Mouse (Mus musculus): Measurements from ENCODE around the gene Rpa2. TPM values are rescaled to one million over a fixed set of nuclear protein-coding genes. Genes with fewer than 3 reads are reported as not detected.

Gene Rpa2
- total RNA-seq, 2 experiments from 2014 or later, result 10.3 to 12.5 TPM

DNA sequence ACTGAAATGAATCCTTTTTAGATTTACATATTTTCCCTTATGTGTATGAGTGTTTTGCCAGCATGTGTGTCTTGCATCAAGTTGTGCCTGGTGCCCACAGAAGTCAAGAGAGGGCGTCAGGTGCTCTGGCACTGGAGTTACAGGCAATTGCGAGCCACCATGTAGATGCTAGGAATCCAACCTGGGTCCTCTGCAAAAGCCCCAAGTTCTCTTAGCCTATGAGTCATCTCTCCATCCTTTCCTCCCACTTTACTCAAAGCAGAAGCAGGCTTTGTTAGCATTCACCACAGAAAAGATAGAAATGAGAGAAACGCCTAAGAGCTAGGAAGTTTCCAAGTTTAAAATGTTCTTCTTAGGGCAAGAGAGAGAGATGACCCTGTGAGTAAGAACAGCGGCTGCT, 31.7 kb downstream of the Rpa2 start:
- DNase-seq (ENCODE audit: low spot score), result no peak
- intact Hi-C loops (cut with DNase I), result no loop called here

DNA sequence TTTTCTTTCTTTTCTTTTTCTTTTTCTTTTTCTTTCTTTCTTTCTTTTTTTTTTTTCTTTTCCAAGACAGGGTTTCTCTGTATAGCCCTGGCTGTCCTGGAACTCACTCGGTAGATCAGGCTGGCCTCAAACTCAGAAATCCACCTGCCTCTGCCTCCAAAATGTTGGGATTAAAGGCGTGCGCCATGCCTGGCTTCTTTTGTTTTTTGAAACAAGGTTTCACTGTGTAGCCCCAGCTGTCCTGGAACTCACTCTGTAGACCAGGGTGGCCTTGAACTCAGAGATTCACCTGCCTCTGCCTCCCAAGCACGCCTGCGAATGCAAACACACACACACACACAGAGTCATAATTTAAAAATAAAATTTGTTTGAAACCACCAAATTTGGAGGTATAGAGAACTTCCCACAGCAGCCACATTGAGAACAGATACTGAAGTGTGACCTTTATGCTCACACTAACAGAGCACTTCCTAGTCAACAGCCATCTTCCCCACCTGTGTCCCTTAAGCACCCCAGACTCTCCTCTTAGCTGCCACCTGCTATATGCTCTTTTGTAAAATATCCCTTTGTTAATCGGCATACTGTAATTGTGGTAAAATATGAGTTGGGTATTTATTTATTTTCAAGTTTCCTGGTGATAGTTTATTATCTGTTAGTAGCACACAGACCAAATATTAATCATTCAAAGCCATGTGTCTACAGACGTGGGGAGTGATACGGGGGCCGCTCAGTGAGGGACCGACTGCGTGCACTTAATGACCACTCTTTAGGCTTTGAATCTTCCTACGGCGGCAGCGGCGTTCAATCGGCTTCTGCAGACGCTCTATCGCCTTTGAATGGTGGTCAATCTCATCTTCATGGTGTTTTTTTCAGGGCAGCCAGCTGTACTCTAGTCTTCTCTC, 33.3 kb downstream of the Rpa2 start:
- intact Hi-C loops (cut with DNase I), result no loop called here
- no peak for DNase-seq (ENCODE audit: low spot score)

DNA sequence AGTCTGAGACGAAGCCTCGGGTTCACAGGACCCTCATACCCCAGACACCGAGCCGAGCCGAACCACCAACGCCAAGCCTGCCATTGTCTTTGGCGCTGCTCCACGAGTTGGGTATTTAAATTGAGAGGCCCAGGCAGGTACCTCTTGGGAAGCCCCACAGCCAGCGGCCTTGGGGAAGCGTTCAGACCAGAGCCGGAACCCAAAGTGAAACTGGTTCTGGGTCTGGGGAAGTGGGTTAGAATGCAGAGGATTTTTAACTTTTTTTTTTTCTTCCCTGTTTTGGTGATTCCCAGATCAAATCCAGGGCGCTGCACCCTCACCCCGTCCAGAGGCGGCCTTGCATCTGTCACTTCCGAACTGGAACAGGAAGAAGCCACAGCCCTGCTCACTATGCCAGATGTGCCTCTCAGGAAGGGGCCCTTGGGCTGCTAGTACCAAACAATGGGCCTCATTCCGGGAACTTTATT, 34.1 kb downstream of the Rpa2 start:
- DNase-seq (ENCODE audit: low spot score), result peak; percentile 46
- intact Hi-C loops (cut with DNase I), result no loop called here

DNA sequence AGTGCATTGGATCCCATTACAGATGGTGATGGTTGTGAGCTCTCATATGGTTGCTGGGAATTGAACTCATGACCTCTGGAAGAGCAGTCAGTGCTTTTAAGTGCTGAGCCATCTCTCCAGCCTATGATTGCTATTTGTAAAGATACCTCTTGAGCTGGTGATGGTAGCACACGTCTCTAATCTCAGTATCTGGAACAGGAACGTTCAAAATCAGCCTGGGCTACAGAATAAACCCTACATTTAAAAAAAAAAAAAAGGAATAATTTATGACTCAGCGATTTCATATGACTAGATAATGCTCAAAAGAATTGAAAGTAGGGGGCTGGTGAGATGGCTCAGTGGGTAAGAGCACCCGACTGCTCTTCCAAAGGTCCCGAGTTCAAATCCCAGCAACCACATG, 35.1 kb downstream of the Rpa2 start:
- no peak for DNase-seq (ENCODE audit: low spot score)
- intact Hi-C loops (cut with DNase I), result no loop called here

DNA sequence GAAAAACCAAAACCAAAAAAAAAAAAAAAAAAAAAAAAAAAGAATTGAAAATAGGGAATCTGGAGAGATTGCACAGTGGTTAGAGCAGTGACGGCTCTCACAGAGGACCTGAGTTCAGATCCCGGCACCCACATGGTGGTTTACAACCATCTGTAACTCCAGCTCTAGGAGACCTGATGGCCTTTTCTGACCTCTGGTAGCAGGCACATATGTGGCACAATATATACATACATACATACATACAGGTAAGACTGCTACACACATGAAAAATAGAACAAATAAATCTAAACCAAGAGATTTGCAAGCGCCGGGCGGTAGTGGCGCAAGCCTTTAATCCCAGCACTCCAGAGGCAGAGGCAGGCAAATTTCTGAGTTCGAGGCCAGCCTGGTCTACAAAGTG, 35.7 kb downstream of the Rpa2 start:
- intact Hi-C loops (cut with DNase I), result no loop called here
- DNase-seq (ENCODE audit: low spot score), result no peak

DNA sequence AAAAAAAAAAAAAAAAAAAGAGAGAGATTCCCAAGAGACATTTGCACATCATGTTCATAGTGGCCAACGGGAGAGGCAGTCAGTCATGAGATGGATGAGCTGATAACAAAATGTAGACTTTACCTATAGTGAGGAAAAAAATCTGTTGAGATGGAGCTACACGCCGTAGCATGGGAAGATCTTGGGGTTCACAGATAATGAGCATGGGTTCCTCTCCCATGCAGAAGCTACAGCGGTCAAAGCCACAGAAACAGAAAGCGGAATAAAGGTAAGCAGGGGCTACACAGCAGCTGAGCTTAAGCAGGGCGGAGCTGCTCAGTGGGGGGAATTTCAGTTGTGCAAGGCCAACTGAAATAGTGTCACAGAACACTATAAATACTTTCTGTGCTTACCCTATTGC, 36.2 kb downstream of the Rpa2 start:
- no peak for DNase-seq (ENCODE audit: low spot score)
- intact Hi-C loops (cut with DNase I), result no loop called here

DNA sequence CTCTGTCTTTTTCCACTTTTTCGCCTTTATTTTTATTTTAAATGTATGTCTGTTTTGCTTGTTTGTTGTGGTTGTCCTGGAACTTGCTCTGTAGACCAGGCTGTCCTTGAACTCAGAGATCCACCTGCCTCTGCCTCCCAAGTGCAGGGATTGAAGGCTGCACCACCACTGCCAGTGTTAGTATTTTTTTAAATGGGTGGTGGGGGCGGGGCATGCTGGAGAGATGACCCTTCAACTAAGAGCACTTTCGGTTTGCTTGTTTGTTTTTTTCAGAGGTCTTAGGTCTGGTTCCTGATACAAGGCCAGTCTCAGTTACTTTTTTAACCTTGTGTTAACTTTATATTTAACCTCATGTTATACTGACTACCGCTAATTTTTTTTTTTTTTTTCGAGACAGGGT, 37.0 kb downstream of the Rpa2 start:
- DNase-seq (ENCODE audit: low spot score), result no peak
- intact Hi-C loops (cut with DNase I), result no loop called here

DNA sequence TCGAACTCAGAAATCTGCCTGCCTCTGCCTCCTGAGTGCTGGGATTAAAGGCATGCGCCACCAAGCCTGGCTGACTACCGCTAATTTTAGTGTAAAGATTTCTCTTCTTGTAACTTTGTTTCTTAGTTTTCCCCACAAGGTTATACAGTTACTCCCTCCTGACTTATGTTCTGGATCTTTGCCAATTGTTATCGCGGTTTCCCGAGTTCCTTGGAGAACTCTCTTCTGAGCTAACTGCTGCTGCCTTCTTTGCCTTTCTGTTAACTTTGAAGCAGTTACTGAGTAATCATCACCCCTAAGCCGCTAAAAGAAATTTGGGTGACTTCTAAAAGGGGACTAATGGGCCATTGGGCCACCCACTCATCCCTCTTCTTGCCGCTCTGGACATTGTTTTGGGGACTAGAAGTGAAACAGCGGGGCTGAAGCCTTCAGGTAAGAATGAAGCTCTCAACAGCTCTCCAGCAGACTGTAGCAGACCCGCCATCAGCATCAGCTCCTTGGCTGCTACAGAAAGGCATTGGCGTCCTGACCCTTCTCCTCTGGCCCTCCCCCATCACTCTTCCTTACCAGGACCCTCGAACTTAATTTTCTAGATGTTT, 37.6 kb downstream of the Rpa2 start:
- DNase-seq (ENCODE audit: low spot score), result no peak
- intact Hi-C loops (cut with DNase I), result no loop called here

DNA sequence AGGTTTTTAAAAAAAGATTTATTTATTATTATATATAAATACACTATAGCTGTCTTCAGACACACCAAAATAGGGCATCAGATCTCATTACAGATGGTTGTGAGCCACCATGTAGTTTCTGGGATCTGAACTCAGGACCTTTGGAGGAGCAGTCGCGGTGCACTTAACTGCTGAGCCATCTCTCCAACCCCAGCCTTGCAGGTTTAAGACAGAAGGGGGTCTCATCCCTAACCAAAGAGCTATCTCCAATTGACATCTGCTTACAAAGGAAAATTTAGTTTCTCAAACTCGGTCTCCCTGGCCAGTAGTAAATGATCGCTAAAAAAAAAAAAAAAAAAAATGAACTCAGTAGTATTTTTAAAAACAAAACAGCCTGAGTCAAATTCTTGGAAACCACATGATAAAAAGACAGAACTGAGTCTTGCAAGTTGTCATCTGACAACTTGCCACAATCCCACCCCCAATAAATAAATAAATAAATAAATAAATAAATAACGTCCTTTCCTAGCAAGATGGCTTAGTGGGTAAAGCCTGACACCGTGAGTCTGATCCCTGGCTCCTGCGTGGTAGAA, 38.6 kb downstream of the Rpa2 start:
- DNase-seq (ENCODE audit: low spot score), result no peak
- intact Hi-C loops (cut with DNase I), result no loop called here

DNA sequence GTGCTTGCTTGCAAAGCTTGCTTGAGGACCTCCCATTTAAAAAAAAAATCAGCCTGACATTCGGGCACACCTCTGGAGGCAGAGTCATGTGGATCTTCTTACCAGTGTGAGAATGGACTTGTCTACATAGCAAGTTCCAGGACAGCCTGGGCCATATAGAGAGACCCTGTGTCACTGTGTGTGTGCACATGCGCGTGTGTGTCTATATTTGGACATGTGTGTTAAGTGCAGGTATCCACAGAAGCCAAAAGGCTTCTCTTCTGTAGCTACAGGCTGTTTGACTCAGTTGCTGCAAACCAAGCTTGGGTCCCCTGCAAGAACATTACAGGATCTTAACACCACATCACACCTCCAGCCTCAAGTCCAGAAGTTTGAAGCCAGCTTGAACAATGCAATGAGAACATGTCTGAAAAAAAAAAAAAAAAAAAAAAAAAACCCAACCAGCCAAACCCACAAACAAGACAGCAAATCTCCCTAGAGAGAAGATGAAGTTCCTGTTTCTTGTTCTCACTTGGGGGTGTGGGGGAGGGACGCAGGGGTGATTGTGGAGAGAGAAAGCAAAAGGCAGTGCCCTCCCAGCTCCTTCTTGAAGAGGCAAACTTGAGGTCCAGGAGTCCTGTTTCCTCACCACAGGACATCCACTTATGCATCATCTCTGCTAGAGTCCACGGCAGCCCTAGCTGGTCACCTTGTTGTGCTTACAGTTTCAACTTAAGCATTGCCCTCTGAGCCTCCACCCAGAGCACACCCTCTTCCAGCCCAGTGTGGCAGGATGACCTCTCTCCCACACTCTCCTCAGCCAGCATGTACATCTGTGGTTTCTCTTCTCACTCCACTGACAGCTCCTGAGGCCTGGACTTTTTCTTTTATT, 39.9 kb downstream of the Rpa2 start:
- no peak for DNase-seq (ENCODE audit: low spot score)
- intact Hi-C loops (cut with DNase I), result no loop called here

DNA sequence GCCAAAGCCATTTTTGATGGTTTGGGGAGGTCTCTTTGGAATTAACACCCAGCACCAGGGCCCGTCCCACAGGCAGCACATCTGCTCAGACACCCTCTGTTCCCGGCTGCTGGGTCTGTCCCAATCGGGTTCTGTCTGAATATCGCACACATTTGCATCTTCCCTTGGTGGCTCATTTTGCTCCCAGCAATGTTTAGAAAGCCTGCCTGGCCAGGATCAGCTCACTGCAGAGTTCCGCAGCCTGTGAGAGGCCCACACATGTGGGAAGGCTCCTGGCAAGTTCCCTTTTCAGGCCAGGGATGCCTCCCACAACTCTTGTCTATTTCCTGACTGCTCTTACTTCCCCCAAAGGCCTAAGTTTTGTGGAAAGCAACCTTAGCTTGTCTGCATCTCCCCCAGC, 41.5 kb downstream of the Rpa2 start:
- intact Hi-C loops (cut with DNase I), result no loop called here
- DNase-seq (ENCODE audit: low spot score), result no peak

DNA sequence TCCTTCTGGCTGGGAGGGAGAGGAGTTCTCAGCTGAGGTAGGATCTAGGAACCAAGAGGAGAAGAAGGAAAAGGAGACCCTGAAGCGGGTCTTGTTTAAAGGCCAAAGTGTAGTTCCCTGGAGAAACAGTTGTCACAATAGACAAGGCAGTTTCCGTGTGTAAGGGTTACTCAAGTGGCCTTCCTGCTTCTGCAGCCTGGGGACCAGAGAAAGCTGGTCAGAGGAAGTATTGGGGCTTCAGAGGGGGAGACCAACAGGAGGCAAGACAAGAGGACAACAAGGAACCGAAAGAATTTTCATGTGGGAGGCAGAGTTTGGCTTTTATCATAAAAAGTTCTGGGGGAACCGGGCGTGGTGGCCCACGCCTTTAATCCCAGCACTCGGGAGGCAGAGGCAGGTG, 48.3 kb downstream of the Rpa2 start:
- intact Hi-C loops (cut with DNase I), result no loop called here
- DNase-seq (ENCODE audit: low spot score), result no peak

DNA sequence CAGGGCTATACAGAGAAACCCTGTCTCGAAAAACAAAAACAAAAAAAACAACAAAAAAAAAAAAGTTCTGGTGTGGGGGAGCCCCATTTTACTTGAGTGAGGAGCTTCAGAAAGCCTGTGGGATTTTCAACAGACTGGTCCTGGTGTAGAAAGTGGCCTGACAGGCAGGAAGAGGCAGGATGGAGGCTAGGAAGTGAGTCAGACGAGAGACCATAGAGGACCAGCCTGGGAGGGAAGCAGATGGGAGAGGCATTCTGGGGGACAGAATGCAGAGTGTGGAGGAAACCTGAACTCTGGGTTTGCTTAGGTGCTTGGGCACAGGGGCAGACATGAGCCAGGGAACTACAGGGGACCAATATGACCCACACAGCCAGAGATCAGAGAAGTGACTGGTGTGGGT, 48.7 kb downstream of the Rpa2 start:
- DNase-seq (ENCODE audit: low spot score), result no peak
- intact Hi-C loops (cut with DNase I), result no loop called here

DNA sequence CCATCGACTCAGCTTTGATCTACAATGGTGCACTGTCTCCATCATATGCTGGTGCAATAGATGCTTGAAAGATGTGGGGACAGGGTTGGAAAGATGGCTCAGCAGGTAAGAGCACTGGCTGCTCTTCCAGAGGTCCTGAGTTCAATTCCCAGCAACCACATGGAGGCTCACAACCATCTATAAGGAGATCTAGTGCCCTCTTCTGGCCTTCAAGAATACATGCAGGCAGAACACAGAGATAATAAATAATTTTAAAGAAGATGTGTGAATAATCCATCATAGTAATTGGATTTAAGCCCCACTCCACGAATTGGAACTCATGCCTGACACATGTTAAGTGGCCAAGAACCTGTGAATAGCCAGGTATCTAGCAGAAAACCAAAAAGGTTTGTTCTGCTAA, 50.3 kb downstream of the Rpa2 start:
- intact Hi-C loops (cut with DNase I), result no loop called here
- DNase-seq (ENCODE audit: low spot score), result no peak

DNA sequence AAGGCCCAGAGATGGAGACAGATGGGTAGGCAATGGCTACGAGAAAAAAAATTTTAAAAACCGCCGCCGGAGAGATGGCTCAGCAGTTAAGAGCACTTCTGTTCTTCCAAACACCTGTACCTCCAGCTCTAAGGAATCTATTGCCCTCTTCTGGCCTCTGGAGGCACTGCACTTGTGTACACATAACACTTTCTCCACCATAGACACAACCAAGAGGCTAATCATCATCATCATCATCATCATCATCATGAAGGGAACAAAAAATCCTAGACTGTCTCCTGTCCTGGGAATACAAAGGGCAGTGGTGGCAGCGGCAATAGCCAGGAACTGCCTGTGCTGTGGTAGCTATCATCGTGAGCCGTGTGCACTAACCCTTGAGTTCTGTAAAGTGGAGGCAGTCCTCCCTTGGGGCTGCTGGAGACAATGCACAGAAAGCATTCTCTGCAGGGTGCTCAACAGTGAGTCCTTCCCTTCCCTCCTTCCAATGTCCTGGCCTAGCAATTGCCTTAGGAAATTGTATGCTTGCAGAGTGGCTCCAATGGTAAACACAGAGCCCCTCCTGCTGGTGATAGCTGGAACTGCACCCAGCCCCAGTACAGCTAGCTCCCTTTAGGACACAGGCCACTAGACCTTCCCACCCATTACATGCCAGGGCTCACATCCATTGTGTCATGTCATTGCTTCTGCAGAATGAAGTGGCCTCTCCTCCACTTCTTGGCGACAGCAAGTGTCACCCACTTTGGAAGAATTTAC, 55.7 kb downstream of the Rpa2 start:
- intact Hi-C loops (cut with DNase I), result loop anchor here (1.0 kb wide), 1 partner anchor 47 kb away; no protein-coding TSS in a partner anchor
- peak; percentile 36 for DNase-seq (ENCODE audit: low spot score)

Other genes starting within 250 kb of the Rpa2 start
- gene Atpif1, start 234.7 kb upstream of the Rpa2 start, total RNA-seq (2021), result 100 to 1,000 TPM; 301 to 320 TPM
- gene Dnajc8, start 232.8 kb upstream of the Rpa2 start, total RNA-seq (2021), result 10 to 100 TPM; 49.4 to 57.1 TPM
- gene Ptafr, start 204.3 kb upstream of the Rpa2 start, total RNA-seq (2021), result 1 to 10 TPM; 1.6 to 2.1 TPM
- 10 to 100 TPM; 28.1 to 33.8 TPM for gene Eya3, start 129.3 kb upstream of the Rpa2 start, total RNA-seq (2021)
- 1 to 10 TPM; 2.1 to 2.7 TPM for gene Xkr8, start 35.8 kb upstream of the Rpa2 start, total RNA-seq (2021)
- gene Smpdl3b, start 11.1 kb upstream of the Rpa2 start, total RNA-seq (2021), result under 1 TPM; 0.36 to 0.94 TPM
- 1 to 10 TPM; 1.9 to 2.0 TPM for gene Themis2, start 28.1 kb downstream of the Rpa2 start, total RNA-seq (2021)
- gene Ppp1r8, start 74.8 kb downstream of the Rpa2 start, total RNA-seq (2021), result 10 to 100 TPM; 16.8 to 20.7 TPM
- gene Stx12, start 116.2 kb downstream of the Rpa2 start, total RNA-seq (2021), result 10 to 100 TPM; 31.5 to 35.0 TPM
- 10 to 100 TPM; 32.0 to 42.2 TPM for gene Fam76a, start 154.2 kb downstream of the Rpa2 start, total RNA-seq (2021)
- gene Fgr, start 205.8 kb downstream of the Rpa2 start, total RNA-seq (2021), result under 1 TPM; 0.26 to 0.39 TPM
- 10 to 100 TPM; 43.2 to 50.4 TPM for gene Ahdc1, start 242.9 kb downstream of the Rpa2 start, total RNA-seq (2021)

All from heart, postnatal 25 days (tissue).